Mouse (Mus musculus): ENCODE results near the gene Chchd3. TPM values are rescaled to one million over a fixed set of nuclear protein-coding genes. Genes with fewer than 3 reads are reported as not detected.

The Chchd3 gene
- total RNA-seq, 2 experiments from 2014 or later = 401 TPM

DNA sequence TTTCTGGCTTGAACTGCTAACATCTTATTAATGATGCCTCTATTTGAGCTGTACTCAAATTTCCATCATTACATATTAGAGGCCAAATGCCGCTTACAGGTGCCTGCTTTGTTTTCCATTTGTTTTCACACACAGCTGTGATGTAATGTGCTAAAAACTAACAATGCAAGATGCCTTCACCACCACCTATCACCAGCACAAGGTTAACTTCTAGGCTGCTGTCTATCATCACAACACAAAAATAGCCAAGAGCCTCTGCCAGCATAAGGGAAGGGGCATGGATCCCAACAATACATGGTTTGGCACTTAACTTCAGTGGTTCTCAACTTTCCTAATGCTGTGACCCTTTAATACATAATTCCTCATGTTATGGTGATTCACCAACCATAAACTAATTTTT is 251.3 kb downstream of the Chchd3 start:
- DNase-seq (ENCODE audit: low spot score) = no peak

DNA sequence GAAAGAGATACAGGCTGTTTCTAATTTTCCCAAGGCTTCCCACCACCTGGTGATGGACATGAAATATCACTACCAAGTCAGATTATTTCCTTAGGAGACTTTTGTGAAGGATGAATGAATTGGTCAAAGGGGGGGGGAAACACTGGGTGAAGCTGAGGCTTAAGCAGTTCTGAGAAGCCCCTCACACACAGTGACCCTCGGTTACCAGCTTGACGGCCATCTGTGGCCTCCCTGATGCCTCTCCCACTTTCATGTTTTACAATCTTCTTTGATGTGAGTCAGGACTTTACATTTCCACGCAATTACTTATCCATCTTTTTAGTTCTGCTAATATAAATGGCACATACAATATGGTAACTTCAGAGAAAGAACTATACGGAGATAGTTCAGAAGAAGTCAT is 252.3 kb downstream of the Chchd3 start:
- DNase-seq (ENCODE audit: low spot score) = no peak

DNA sequence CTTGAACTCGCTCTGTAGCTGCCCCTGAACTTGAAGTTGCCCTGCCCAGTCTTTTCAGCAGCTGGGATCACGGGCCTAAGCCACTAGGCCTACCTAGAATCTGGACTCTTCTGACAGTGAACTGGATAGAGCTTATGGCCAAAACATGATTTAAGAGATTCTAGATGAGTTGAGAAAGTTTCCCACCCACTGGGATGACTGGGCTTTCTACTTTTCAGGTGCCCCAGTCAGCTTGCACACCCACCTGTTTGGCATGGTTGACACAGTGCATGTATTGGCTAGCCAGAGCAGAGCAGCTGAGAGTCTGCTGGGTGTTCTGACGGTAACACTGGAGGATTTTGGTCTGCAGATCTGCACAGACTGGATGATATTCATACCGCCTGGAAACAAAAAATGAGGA is 256.4 kb downstream of the Chchd3 start:
- DNase-seq (ENCODE audit: low spot score) = no peak

DNA sequence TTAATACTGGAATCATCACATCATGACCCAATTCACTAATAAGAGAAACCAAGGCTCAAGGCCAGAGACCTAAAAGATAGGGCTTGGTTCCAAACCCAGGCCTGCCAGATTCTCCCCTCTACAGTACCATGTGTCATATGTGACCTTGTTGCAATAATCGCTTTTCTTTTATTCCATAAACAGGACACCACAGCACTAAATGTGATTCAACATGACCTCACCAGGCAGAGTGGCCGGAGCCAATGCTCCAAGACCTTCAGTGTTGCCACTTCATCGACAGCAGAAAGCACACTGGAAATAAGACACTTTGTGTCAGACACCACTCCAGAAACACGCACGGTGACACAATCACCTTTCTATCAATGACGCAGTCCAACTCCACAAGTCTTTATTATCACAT is 258.3 kb downstream of the Chchd3 start:
- DNase-seq (ENCODE audit: low spot score) = no peak

DNA sequence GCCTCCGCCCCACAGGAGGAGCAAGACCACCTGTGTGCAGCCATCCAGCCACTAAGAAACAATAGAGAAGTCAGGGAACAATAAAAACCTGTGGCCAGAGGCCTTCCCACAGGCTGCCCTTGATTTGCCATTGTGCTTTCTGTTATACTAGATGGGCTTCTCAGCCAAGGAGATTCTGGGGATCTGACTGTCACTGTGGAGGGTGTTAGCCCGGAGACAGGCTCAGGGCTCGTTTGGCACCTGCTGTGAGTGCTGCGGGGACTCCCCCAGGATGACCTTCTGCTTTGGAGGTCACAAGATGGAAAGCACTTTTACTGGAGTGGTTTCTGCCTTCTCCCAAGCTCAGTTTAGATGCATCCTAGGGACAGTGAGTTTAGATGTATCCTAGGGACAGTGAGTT is 262.5 kb downstream of the Chchd3 start:
- DNase-seq (ENCODE audit: low spot score) = no peak

DNA sequence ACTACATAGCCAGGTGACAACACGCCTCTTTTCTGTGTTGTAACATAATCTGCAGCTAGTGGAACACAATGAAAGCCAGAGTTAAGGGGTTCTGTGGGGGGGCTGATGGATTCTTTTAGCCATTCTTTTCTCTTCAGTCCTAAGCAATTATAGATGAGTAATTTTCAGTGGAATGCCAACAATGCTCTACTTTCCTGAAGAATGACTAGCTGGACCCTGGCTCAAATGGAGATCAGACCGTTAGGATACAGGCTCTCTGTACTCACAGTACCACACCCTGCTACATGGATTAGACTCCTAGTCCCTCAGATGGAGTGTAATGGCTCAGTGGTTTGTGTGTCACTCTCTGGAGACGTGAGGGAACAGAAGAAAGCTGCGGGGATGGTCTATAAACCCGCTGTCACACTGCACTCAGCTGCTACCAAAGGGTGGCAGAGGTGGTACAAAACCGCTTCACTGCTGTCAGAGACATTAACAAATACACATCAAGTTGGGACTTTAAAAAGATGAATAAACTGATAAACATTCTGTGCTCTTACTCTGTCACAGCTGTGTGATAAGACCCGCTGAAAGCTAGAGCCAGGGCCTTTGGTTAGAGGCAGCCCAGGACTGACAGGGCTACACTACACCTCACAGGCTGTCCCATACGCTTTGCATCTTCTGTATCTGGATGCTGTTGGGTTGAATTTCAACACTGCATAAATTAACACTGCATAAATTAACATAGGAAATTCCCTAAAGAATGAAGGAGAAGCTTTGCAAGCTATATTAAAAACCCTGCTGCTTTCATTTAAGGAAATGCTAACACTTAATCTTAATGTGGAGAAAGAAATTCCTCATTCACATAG is 264.2 kb downstream of the Chchd3 start:
- DNase-seq (ENCODE audit: low spot score) = no peak

DNA sequence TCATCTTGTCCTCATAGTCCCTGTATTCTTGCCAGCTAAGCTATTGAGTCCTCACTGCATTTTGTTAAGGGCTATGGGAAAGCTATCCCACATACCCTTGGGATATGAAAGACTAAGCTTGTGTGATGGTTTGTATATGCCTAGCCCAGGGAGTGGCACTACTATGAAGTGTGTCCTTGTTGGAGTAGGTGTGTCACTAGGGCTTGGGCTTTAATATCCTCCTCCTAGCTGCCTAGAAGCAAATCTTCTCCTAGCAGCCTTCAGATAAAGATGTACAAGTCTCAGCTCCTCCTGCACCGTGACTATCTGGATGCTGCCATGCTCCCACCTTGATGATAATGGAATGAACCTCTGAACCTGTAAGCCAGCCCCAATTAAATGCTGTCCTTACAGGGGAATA is 266.5 kb downstream of the Chchd3 start:
- no peak for DNase-seq (ENCODE audit: low spot score)

DNA sequence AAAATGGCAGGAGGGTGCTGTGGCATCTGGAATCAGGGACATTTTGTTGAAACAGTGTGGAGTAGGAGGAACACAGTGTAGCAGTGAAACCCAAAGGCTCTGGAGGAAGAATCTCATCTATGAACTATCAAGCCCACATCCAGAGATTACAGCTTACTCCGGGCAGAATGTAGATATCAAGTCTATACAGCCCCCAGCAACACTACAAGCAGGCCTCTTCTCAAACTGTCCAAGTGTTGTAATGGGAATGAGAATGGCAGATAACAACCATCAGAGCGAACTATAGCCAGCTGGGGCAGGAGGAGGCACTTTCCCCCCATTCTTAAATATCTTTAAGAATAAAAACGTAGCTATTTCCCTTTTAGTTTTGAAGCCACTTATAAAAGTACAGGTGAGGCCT is 266.9 kb downstream of the Chchd3 start:
- no peak for DNase-seq (ENCODE audit: low spot score)

DNA sequence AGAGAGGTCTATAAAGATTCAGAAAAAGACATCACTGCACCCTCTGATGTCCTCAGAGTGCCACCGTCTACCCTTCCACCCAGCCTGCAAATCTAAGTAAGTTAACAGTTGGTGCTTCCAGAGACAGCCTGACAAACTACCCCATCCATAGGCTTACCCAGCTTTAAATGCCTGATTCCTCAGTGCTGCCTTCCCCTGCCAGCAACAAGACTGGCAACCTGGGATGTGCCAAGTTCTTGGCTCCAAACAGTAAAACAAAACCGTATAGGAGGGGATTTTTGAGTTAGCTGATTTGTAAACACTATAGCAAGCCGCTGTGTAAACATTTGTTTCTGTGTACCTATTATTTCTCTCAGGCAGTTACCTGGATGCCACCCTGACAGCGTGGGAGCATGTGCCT is 269.6 kb downstream of the Chchd3 start:
- no peak for DNase-seq (ENCODE audit: low spot score)

DNA sequence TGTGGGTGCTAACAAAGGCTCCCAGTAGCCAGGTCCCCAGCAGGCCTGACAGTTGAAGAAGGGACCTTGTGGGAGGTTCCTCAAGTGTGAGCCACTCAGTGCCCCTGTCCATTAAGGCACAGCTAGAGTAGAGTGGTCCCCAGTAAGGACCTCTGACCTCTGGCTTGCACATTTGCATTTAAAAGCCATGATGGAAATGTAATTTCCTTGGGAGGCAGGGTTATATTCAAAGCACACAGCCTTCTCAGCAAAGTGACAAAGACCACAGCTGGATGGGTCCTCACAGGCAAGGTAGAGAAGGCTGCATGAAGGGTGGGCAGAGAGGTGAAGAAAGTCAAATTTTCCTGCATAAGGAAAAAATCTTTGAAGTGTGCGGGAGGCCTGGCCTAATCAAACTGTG is 272.7 kb downstream of the Chchd3 start:
- no peak for DNase-seq (ENCODE audit: low spot score)

DNA sequence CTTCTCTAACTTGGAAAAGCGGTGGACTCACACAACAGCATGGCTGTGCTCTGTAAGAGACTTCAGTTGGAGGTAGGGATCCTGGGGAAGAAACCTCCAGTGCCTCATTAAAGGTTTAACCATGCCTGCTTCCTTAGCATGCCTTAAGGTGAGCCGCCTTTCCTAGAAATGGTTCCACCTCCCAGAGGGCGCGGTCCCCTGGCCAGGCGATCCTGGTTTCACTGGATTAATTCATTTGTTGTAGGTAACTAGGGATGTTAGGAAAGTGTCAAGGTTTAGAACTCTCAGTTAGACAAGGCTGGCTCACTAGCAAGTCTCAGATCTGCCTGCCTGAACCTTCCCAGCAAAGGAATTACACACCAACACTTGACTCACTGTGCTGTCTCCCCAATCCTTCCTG is 273.9 kb downstream of the Chchd3 start:
- no peak for DNase-seq (ENCODE audit: low spot score)

DNA sequence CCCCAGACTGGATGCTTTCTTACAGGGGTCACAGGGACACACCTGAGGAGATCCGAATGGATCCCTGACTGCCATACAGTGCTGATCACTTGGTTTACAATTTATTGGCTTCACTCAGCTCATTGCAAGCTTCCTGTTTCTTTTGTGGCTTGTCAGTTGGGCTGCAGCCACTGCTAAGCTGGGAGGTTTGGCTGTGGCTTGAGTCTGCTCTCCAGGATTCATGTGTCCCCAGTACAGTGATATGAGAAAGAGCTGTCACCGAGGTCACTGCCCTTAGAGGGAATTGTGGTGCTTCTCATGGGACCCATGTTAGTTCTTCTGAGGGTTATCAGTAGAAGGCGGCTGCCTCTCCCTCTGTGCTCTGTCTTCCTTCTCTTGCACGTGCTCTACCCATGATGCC is 277.0 kb downstream of the Chchd3 start:
- no peak for DNase-seq (ENCODE audit: low spot score)

DNA sequence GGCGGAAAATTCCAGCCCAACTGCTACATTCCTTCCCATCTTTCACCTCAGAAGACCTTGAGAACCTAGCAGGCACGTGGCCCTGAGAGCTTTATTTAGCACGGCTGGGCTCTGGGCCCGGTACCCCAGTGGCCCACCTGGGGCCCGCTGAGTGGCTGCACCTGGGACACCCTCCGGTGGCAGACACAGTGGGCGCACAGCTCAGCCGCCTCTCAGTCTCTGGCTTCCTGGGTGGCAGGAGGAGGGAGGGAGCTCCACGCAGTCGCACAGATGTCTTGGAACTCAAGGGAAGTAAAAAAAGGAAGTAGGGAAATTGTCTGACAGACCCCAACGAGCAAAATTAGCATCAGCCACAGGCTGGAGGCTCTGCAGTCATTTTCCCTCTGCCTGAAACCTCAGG is 279.5 kb downstream of the Chchd3 start:
- DNase-seq (ENCODE audit: low spot score) = no peak

DNA sequence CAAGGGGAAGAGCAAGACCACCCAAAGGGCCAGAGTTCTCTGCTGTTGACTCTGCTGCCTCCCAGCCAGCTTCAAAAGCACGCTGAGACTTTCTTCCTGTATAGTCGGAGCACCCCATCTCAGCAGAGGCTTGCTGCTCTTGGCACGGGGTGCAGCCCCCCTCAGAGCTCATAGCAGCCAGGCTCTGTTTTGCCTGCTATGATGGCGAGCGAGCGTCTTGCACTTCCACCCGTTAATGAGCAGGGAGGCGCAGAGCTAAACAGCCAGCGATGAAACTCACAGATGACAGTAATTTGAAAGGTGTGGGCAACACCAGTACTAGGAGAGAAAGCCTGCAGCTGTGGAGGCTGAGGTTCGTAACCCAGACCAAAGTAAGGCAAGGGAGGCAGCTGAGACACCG is 283.7 kb downstream of the Chchd3 start:
- DNase-seq (ENCODE audit: low spot score) = no peak

DNA sequence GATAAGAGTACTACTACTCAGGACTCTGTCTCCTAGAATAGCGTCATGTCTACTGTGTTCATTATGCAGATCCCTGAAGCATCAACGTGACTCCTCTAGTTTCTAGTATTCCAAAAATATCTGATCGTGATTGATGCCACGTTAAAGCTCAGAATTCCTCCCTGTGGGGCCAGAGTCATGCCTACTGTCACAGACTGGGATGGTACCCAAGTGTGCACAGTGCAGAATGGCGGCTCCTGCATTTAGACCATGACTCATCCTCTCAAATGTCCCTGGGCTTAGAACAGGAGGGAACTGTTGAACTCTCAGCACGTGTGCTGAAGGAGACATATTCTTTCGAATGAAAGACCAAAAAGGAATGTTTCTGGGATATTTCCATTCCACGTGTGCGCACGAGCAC is 305.5 kb downstream of the Chchd3 start:
- DNase-seq (ENCODE audit: low spot score) = peak; percentile 74

DNA sequence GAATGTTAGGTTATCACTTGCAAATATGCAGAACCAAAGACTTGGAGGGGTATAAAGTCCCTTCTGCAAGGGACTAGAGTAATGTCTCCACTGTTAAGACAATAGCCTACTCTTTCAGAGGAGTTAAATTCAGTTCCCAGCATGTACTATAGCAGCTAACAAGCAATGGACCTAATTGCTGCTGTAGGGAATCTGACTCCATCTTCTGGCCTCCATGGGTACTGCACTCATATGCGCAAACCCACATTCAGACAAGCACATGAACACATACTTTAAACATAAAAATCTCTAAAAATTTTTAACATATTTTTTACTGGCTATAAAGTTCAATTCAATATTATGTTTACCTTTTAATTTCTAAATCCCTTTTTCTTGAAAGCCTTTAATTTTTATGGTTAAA is 310.2 kb downstream of the Chchd3 start:
- no peak for DNase-seq (ENCODE audit: low spot score)

DNA sequence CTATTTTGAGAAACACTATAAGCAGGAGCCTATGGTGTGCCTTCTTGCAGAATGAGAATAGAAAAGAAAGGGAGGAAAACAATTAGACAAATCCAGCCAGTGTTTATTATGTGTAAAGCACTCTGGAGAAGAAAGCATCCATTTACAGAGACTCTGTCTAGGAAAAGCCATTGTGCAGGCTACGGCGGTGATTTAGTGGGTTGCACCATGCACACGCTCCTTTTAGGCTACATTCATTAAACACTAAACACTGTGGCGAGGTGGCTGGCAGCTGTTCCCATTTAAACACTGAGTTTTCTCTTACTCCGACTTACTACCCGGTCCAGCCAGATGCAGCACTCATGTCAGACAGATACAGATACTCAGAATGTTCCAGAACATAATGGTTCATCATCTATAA is 311.3 kb downstream of the Chchd3 start:
- DNase-seq (ENCODE audit: low spot score) = no peak

DNA sequence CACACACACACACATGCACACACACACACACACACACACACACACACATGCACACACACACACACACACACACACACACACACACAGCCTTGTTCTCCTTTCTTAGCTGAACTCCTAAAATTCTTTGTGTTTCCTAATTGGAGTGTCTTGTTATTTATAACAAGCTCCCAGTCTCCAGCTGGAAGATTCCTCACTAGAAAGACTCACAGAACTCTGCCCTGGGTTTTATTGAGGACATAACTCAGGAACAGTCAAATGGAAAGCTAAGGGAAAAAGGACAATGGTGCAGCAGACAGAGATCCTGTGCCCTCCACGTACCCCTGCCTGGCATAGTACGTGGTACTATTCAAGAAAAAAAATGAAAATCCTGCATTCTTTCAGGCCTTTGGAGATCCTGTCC is 312.7 kb downstream of the Chchd3 start:
- no peak for DNase-seq (ENCODE audit: low spot score)

Other genes with a start within 250 kb of the Chchd3 start
- gene Exoc4, start 188.8 kb upstream of the Chchd3 start, total RNA-seq (2021) = 10 to 100 TPM; 43.5 to 45.0 TPM

Measured in gastrocnemius, adult 18-20 months (tissue).